Mouse (Mus musculus) intestine, embryonic 16.5 days (tissue): ENCODE measurements around the gene Pgap3. TPM values are rescaled to one million over a fixed set of nuclear protein-coding genes. Genes with fewer than 3 reads are reported as not detected.
A peak's percentile ranks its signal among the peaks of the same experiment; 100 is the strongest.

ENCODE experiments used
- ATAC-seq: fragments of 200-750 bp; cut with Nextera tagmentation; 2 replicates; pipeline ENCODE4 v1.8.0; 2017; ENCODE audit warnings: moderate TSS enrichment, moderate library complexity
- H3K27ac ChIP-seq: fragments of 300-500 bp; sonication (generic); 2 replicates; pipeline ENCODE4 v1.5.1; 2014; ENCODE audit warnings: mild to moderate bottlenecking, low read length
- H3K27me3 ChIP-seq: fragments of 300-500 bp; sonication (generic); replicated peaks from 2 replicates; pipeline ENCODE4 v1.6.1; 2014; ENCODE audit warnings: low read length, control low read depth, mixed read lengths; ENCODE audit not compliant: control insufficient read depth, insufficient read depth
- H3K36me3 ChIP-seq: fragments of 300-500 bp; sonication (generic); 2 replicates; pipeline ENCODE4 v1.6.1; 2014; ENCODE audit warnings: low read length, control low read depth; ENCODE audit not compliant: control insufficient read depth, insufficient read depth
- H3K4me1 ChIP-seq: fragments of 300-500 bp; sonication (generic); 2 replicates; pipeline ENCODE4 v1.6.1; 2014; ENCODE audit warnings: low read length, control low read depth, mixed read lengths; ENCODE audit not compliant: control insufficient read depth, insufficient read depth
- H3K4me2 ChIP-seq: fragments of 300-500 bp; sonication (generic); 2 replicates; pipeline ENCODE4 v1.6.1; 2014; ENCODE audit warnings: low read depth, low read length, control low read depth
- H3K4me3 ChIP-seq: fragments of 300-500 bp; sonication (generic); 2 replicates; pipeline ENCODE4 v1.5.1; 2014; ENCODE audit warnings: mild to moderate bottlenecking, low read length
- H3K9ac ChIP-seq: fragments of 300-500 bp; sonication (generic); 2 replicates; pipeline ENCODE4 v1.6.1; 2014; ENCODE audit warnings: low read depth, low read length
- H3K9me3 ChIP-seq: fragments of 300-500 bp; sonication (generic); 2 replicates; pipeline ENCODE4 v1.6.1; 2016; ENCODE audit warnings: low read length, control low read depth; ENCODE audit not compliant: control insufficient read depth
- WGBS: fragments of 180-500 bp; shearing (Covaris S2); extraction: QIAGEN DNeasy Blood & Tissue Kit; methylation state at CpG from one replicate; pipeline ENCODE4 v1.1.7; 2014; 5-methylcytosine and 5-hydroxymethylcytosine counted together
- polyA plus RNA-seq: library from polyadenylated mRNA; unstranded; fragments of >200 nt; fragmentation: Nextera tagmentation; extraction: Ambion mirVana; gene quantifications from 2 replicates; pipeline ENCODE4 v1.2.1, GENCODE M21; 2015

Pgap3 gene
- polyA plus RNA-seq, 1 experiment from 2014 or later = 19.5 TPM

- H3K27ac ChIP-seq = peak overlapping the region; percentile 33; the same call in 1 of the 2 replicates
- no peak for ATAC-seq
Observed at GRCm38 (mm10) chr11:98355732-98356299, 44.5 kb downstream of the Pgap3 start.

GRCm38 (mm10) chr11:98354445-98354844 lies 45.8 kb downstream of the Pgap3 start:
- 0 out of 2 replicates have a peak overlapping the region, but pooled peaks have one; percentile 2 for H3K9ac ChIP-seq
- 65% methylated on average over 14 of the region's 14 CpGs for WGBS
- no peak overlapping the region for H3K4me3 ChIP-seq
- no peak for ATAC-seq
- H3K36me3 ChIP-seq = no peaks in the 10 kb centered on the region
- peaks cover 48% of the 10 kb centered on the region for H3K4me1 ChIP-seq
- H3K9me3 ChIP-seq = no peaks in the 10 kb centered on the region
- H3K4me2 ChIP-seq = no peak overlapping the region
- H3K27ac ChIP-seq = no peak overlapping the region
- peaks cover 16% of the 10 kb centered on the region for H3K27me3 ChIP-seq

More at GRCm38 (mm10) chr11:98355732-98356299, 44.5 kb downstream of the Pgap3 start:
- H3K27me3 ChIP-seq = peaks cover 6% of the 10 kb centered on the region; the same call in 1 of the 2 replicates
- no peak overlapping the region for H3K4me2 ChIP-seq
- WGBS = 15% methylated on average over 6 of the region's 6 CpGs
- peaks cover 55% of the 10 kb centered on the region for H3K4me1 ChIP-seq
- H3K36me3 ChIP-seq = no peaks in the 10 kb centered on the region
- H3K9me3 ChIP-seq = no peaks in the 10 kb centered on the region
- no peak overlapping the region for H3K9ac ChIP-seq
- H3K4me3 ChIP-seq = no peak overlapping the region

GRCm38 (mm10) chr11:98353651-98354211 lies 46.6 kb downstream of the Pgap3 start:
- Histone ChIP-seq H3K27ac (peak overlapping the region; percentile 79; the same call in 1 of the 2 replicates), H3K36me3 (no peaks in the 10 kb centered on the region), H3K9me3 (no peaks in the 10 kb centered on the region), H3K4me3 (no peak overlapping the region), H3K9ac (peak overlapping the region; percentile 2; the same call in 1 of the 2 replicates), H3K4me2 (no peak overlapping the region), H3K27me3 (peaks cover 23% of the 10 kb centered on the region), H3K4me1 (peaks cover 41% of the 10 kb centered on the region)
- ATAC-seq = peak; percentile 31
- 25% methylated on average over 8 of the region's 8 CpGs for WGBS

GRCm38 (mm10) chr11:98352272-98352990 lies 47.9 kb downstream of the Pgap3 start:
- Histone ChIP-seq H3K27me3 (peaks cover 35% of the 10 kb centered on the region), H3K27ac (peak overlapping the region; percentile 79), H3K4me2 (no peak overlapping the region), H3K36me3 (no peaks in the 10 kb centered on the region), H3K4me3 (no peak overlapping the region), H3K4me1 (peaks cover 42% of the 10 kb centered on the region), H3K9me3 (no peaks in the 10 kb centered on the region), H3K9ac (peak overlapping the region; percentile 14; the same call in 1 of the 2 replicates)
- peak; percentile 56 for ATAC-seq
- WGBS = 67% methylated on average over 18 of the region's 18 CpGs

- Histone ChIP-seq H3K4me1 (peaks cover 21% of the 10 kb centered on the region), H3K36me3 (no peaks in the 10 kb centered on the region), H3K27ac (no peak overlapping the region), H3K9me3 (no peaks in the 10 kb centered on the region), H3K4me2 (peak overlapping the region; percentile 90), H3K27me3 (peaks cover 47% of the 10 kb centered on the region), H3K9ac (peak overlapping the region; percentile 72), H3K4me3 (peak overlapping the region; percentile 62)
- no peak for ATAC-seq
- 15% methylated on average over 9 of the region's 9 CpGs for WGBS
Observed at GRCm38 (mm10) chr11:98349308-98349707, 51.0 kb downstream of the Pgap3 start.

- no peaks in the 10 kb centered on the region for H3K36me3 ChIP-seq
- peak within 1 kb of the TSS; percentile 72 for H3K9ac ChIP-seq
- H3K9me3 ChIP-seq = no peaks in the 10 kb centered on the region
- peaks cover 47% of the 10 kb centered on the region for H3K27me3 ChIP-seq
- H3K4me1 ChIP-seq = peaks cover 14% of the 10 kb centered on the region
- H3K4me2 ChIP-seq = peak within 1 kb of the TSS; percentile 90
- WGBS = under 1% methylated on average over 55 of the region's 55 CpGs
- peak; percentile 70 for ATAC-seq
- peak within 1 kb of the TSS; percentile 62 for H3K4me3 ChIP-seq
- no peak within 1 kb of the TSS for H3K27ac ChIP-seq
Observed at GRCm38 (mm10) chr11:98348083-98348961, 52.0 kb downstream of the Pgap3 start, which contains the start of gene Ppp1r1b. Gene Ppp1r1b (plus strand): TSS chr11:98348404.

- Histone ChIP-seq H3K27ac (no peak overlapping the region), H3K4me2 (no peak overlapping the region; the same call in 1 of the 2 replicates)
Observed at GRCm38 (mm10) chr11:98347385-98348082, 52.8 kb downstream of the Pgap3 start.

GRCm38 (mm10) chr11:98346168-98346567 lies 54.1 kb downstream of the Pgap3 start:
- no peak overlapping the region for H3K27ac ChIP-seq
- peaks cover 53% of the 10 kb centered on the region for H3K27me3 ChIP-seq
- H3K4me2 ChIP-seq = no peak overlapping the region
- 15% methylated on average over 9 of the region's 9 CpGs for WGBS
- H3K4me3 ChIP-seq = no peak overlapping the region; the same call in 1 of the 2 replicates
- H3K36me3 ChIP-seq = no peaks in the 10 kb centered on the region
- no peak for ATAC-seq
- H3K4me1 ChIP-seq = peaks cover 17% of the 10 kb centered on the region
- no peak overlapping the region for H3K9ac ChIP-seq
- no peaks in the 10 kb centered on the region for H3K9me3 ChIP-seq

More at GRCm38 (mm10) chr11:98347385-98348082, 52.8 kb downstream of the Pgap3 start:
- WGBS = 17% methylated on average over 12 of the region's 12 CpGs
- no peak for ATAC-seq
- H3K27me3 ChIP-seq = peaks cover 47% of the 10 kb centered on the region
- H3K36me3 ChIP-seq = no peaks in the 10 kb centered on the region
- peaks cover 17% of the 10 kb centered on the region for H3K4me1 ChIP-seq
- H3K9ac ChIP-seq = no peak overlapping the region
- H3K9me3 ChIP-seq = no peaks in the 10 kb centered on the region
- no peak overlapping the region; the same call in 1 of the 2 replicates for H3K4me3 ChIP-seq
